Mouse (Mus musculus): ENCODE measurements around the gene Evi5. TPM values are rescaled to one million over a fixed set of nuclear protein-coding genes. Genes with fewer than 3 reads are reported as not detected.
A peak's percentile ranks its signal among the peaks of the same experiment; 100 is the strongest.

The Evi5 gene
- total and polyA plus RNA-seq, 2 experiments from 2014 or later: 57.7 to 60.1 TPM

- H3K36me3 ChIP-seq (ENCODE audit: insufficient read depth, low read length): no peaks in the 10 kb centered on the region
- H3K9me3 ChIP-seq (ENCODE audit: low read length): no peaks in the 10 kb centered on the region
- no peak overlapping the region for H3K9ac ChIP-seq (replicated peaks; ENCODE audit: low read length)
- TF ChIP-seq CTCF (IDR thresholded peaks at IDR 0.05; ENCODE audit: low read depth): no peak
- DNase-seq (ENCODE audit: low spot score) (no peak), ATAC-seq (peak; percentile 35; the same call in 1 of the 2 replicates)
- peaks cover 82% of the 10 kb centered on the region for H3K27me3 ChIP-seq (ENCODE audit: insufficient read depth, low read length)
- H3K4me2 ChIP-seq (ENCODE audit: low read depth, low read length): peak overlapping the region; percentile 56
- peak overlapping the region; percentile 31 for H3K4me3 ChIP-seq (ENCODE audit: low read length)
- 0 out of 2 replicates have a peak, but pooled peaks cover 6% of the 10 kb centered on the region for H3K4me1 ChIP-seq (ENCODE audit: insufficient read depth, low read length)
- 2% methylated on average over 58 of the region's 58 CpGs for WGBS
- no peak overlapping the region for H3K27ac ChIP-seq
These were observed 153.8 kb downstream of the Evi5 start for GRCm38 (mm10) chr5:107720991-107721637.

GRCm38 (mm10) chr5:107720511-107720910 lies 154.4 kb downstream of the Evi5 start:
- Histone ChIP-seq H3K4me1 (ENCODE audit: insufficient read depth, low read length) (0 out of 2 replicates have a peak, but pooled peaks cover 6% of the 10 kb centered on the region), H3K9me3 (ENCODE audit: low read length) (no peaks in the 10 kb centered on the region), H3K36me3 (ENCODE audit: insufficient read depth, low read length) (no peaks in the 10 kb centered on the region), H3K9ac (replicated peaks; ENCODE audit: low read length) (no peak overlapping the region), H3K27me3 (ENCODE audit: insufficient read depth, low read length) (peaks cover 76% of the 10 kb centered on the region), H3K4me2 (ENCODE audit: low read depth, low read length) (no peak overlapping the region; the same call in 1 of the 2 replicates), H3K4me3 (ENCODE audit: low read length) (no peak overlapping the region), H3K27ac (no peak overlapping the region)
- TF ChIP-seq CTCF (IDR thresholded peaks at IDR 0.05; ENCODE audit: low read depth): no peak
- 6% methylated on average over 5 of the region's 5 CpGs for WGBS
- ATAC-seq: no peak
- DNase-seq (ENCODE audit: low spot score): no peak

- Histone ChIP-seq H3K4me2 (ENCODE audit: low read depth, low read length) (no peak overlapping the region), H3K9ac (replicated peaks; ENCODE audit: low read length) (no peak overlapping the region), H3K4me1 (ENCODE audit: insufficient read depth, low read length) (0 out of 2 replicates have a peak, but pooled peaks cover 6% of the 10 kb centered on the region), H3K36me3 (ENCODE audit: insufficient read depth, low read length) (no peaks in the 10 kb centered on the region), H3K27me3 (ENCODE audit: insufficient read depth, low read length) (peaks cover 70% of the 10 kb centered on the region), H3K27ac (no peak overlapping the region), H3K9me3 (ENCODE audit: low read length) (no peaks in the 10 kb centered on the region), H3K4me3 (ENCODE audit: low read length) (no peak overlapping the region)
- ATAC-seq (no peak), DNase-seq (ENCODE audit: low spot score) (no peak)
- 22% methylated on average over 1 of the region's 1 CpGs for WGBS
- TF ChIP-seq CTCF (IDR thresholded peaks at IDR 0.05; ENCODE audit: low read depth): no peak
These were observed 155.1 kb downstream of the Evi5 start for GRCm38 (mm10) chr5:107719786-107720185.

GRCm38 (mm10) chr5:107719209-107719608 lies 155.7 kb downstream of the Evi5 start:
- no peak overlapping the region for H3K4me3 ChIP-seq (ENCODE audit: low read length)
- DNase-seq (ENCODE audit: low spot score): no peak

GRCm38 (mm10) chr5:107717871-107718361 lies 157.0 kb downstream of the Evi5 start:
- Histone ChIP-seq H3K4me1 (ENCODE audit: insufficient read depth, low read length) (0 out of 2 replicates have a peak, but pooled peaks cover 6% of the 10 kb centered on the region), H3K27me3 (ENCODE audit: insufficient read depth, low read length) (peaks cover 56% of the 10 kb centered on the region), H3K4me3 (ENCODE audit: low read length) (no peak overlapping the region), H3K27ac (no peak overlapping the region), H3K9me3 (ENCODE audit: low read length) (no peaks in the 10 kb centered on the region), H3K4me2 (ENCODE audit: low read depth, low read length) (no peak overlapping the region), H3K36me3 (ENCODE audit: insufficient read depth, low read length) (no peaks in the 10 kb centered on the region), H3K9ac (replicated peaks; ENCODE audit: low read length) (no peak overlapping the region)
- no peak for TF ChIP-seq CTCF (IDR thresholded peaks at IDR 0.05; ENCODE audit: low read depth)
- no peak for DNase-seq (ENCODE audit: low spot score)
- no peak for ATAC-seq
- WGBS: 17% methylated on average over 11 of the region's 11 CpGs

More at GRCm38 (mm10) chr5:107719209-107719608, 155.7 kb downstream of the Evi5 start:
- ATAC-seq: no peak
- H3K4me2 ChIP-seq (ENCODE audit: low read depth, low read length): no peak overlapping the region
- 23% methylated on average over 3 of the region's 3 CpGs for WGBS
- no peak overlapping the region for H3K27ac ChIP-seq
- H3K9ac ChIP-seq (replicated peaks; ENCODE audit: low read length): no peak overlapping the region
- no peak for TF ChIP-seq CTCF (IDR thresholded peaks at IDR 0.05; ENCODE audit: low read depth)
- 0 out of 2 replicates have a peak, but pooled peaks cover 6% of the 10 kb centered on the region for H3K4me1 ChIP-seq (ENCODE audit: insufficient read depth, low read length)
- H3K27me3 ChIP-seq (ENCODE audit: insufficient read depth, low read length): peaks cover 66% of the 10 kb centered on the region
- no peaks in the 10 kb centered on the region for H3K9me3 ChIP-seq (ENCODE audit: low read length)
- H3K36me3 ChIP-seq (ENCODE audit: insufficient read depth, low read length): no peaks in the 10 kb centered on the region

- WGBS: 67% methylated on average over 2 of the region's 2 CpGs
These were observed 163.2 kb downstream of the Evi5 start for GRCm38 (mm10) chr5:107711689-107712088.

More at GRCm38 (mm10) chr5:107711689-107712088, 163.2 kb downstream of the Evi5 start:
- DNase-seq (ENCODE audit: low spot score): no peak
- no peak for ATAC-seq
- Histone ChIP-seq H3K27me3 (ENCODE audit: insufficient read depth, low read length) (peaks cover 4% of the 10 kb centered on the region), H3K4me2 (ENCODE audit: low read depth, low read length) (no peak overlapping the region), H3K4me1 (ENCODE audit: insufficient read depth, low read length) (no peaks in the 10 kb centered on the region), H3K4me3 (ENCODE audit: low read length) (no peak overlapping the region), H3K9ac (replicated peaks; ENCODE audit: low read length) (no peak overlapping the region), H3K27ac (no peak overlapping the region), H3K36me3 (ENCODE audit: insufficient read depth, low read length) (no peaks in the 10 kb centered on the region), H3K9me3 (ENCODE audit: low read length) (no peaks in the 10 kb centered on the region)
- TF ChIP-seq CTCF (IDR thresholded peaks at IDR 0.05; ENCODE audit: low read depth): no peak

Measured in hindbrain, postnatal 0 days (tissue).